Mouse (Mus musculus): Measurements from ENCODE around the gene Kcnj13. TPM values are rescaled to one million over a fixed set of nuclear protein-coding genes. Genes with fewer than 3 reads are reported as not detected.

The Kcnj13 gene
- polyA plus RNA-seq, 1 experiment: 0.16 TPM

- H3K27me3 ChIP-seq (ENCODE audit: control insufficient read depth, insufficient read depth, low read length): no peaks in the 10 kb centered on the region
- TF ChIP-seq POLR2A (IDR thresholded peaks at IDR 0.05; ENCODE audit: control insufficient read depth, low read depth, low read length) (no peak), CTCF (IDR thresholded peaks at IDR 0.05; ENCODE audit: control insufficient read depth, insufficient read depth, insufficient replicate concordance, low read depth, low read length) (no peak)
- no peak overlapping the region for H3K4me3 ChIP-seq (ENCODE audit: control insufficient read depth, low read depth, low read length)
- H3K27ac ChIP-seq (ENCODE audit: control insufficient read depth, insufficient read depth, low read depth, low read length): no peak overlapping the region
- H3K36me3 ChIP-seq (ENCODE audit: control insufficient read depth, insufficient read depth, low read length): no peaks in the 10 kb centered on the region
- no peaks in the 10 kb centered on the region for H3K4me1 ChIP-seq (ENCODE audit: control insufficient read depth, insufficient read depth, low read length)
These were observed 2.5 kb upstream of the Kcnj13 start for GRCm38 (mm10) chr1:87396923-87397586.

- peaks cover 1% of the 10 kb centered on the region; the same call in 1 of the 2 replicates for H3K36me3 ChIP-seq (ENCODE audit: control insufficient read depth, insufficient read depth, low read length)
- no peak overlapping the region for H3K27ac ChIP-seq (ENCODE audit: control insufficient read depth, insufficient read depth, low read depth, low read length)
- no peak overlapping the region for H3K4me3 ChIP-seq (ENCODE audit: control insufficient read depth, low read depth, low read length)
These were observed 909 bp downstream of the Kcnj13 start for GRCm38 (mm10) chr1:87393444-87394195.

GRCm38 (mm10) chr1:87386436-87387092 is 8.0 kb downstream of the Kcnj13 start:
- Histone ChIP-seq H3K4me1 (ENCODE audit: control insufficient read depth, insufficient read depth, low read length) (no peaks in the 10 kb centered on the region), H3K27ac (ENCODE audit: control insufficient read depth, insufficient read depth, low read depth, low read length) (no peak overlapping the region), H3K27me3 (ENCODE audit: control insufficient read depth, insufficient read depth, low read length) (no peaks in the 10 kb centered on the region), H3K4me3 (ENCODE audit: control insufficient read depth, low read depth, low read length) (no peak overlapping the region), H3K36me3 (ENCODE audit: control insufficient read depth, insufficient read depth, low read length) (peaks cover 1% of the 10 kb centered on the region; the same call in 1 of the 2 replicates)
- TF ChIP-seq POLR2A (IDR thresholded peaks at IDR 0.05; ENCODE audit: control insufficient read depth, low read depth, low read length) (no peak), CTCF (IDR thresholded peaks at IDR 0.05; ENCODE audit: control insufficient read depth, insufficient read depth, insufficient replicate concordance, low read depth, low read length) (no peak)

More at GRCm38 (mm10) chr1:87393444-87394195, 909 bp downstream of the Kcnj13 start:
- Histone ChIP-seq H3K27me3 (ENCODE audit: control insufficient read depth, insufficient read depth, low read length) (no peaks in the 10 kb centered on the region), H3K4me1 (ENCODE audit: control insufficient read depth, insufficient read depth, low read length) (no peaks in the 10 kb centered on the region)
- TF ChIP-seq CTCF (IDR thresholded peaks at IDR 0.05; ENCODE audit: control insufficient read depth, insufficient read depth, insufficient replicate concordance, low read depth, low read length) (no peak), POLR2A (IDR thresholded peaks at IDR 0.05; ENCODE audit: control insufficient read depth, low read depth, low read length) (no peak)

GRCm38 (mm10) chr1:87381152-87381551 is 13.4 kb downstream of the Kcnj13 start:
- H3K36me3 ChIP-seq (ENCODE audit: control insufficient read depth, insufficient read depth, low read length): no peaks in the 10 kb centered on the region; the same call in 1 of the 2 replicates
- TF ChIP-seq POLR2A (IDR thresholded peaks at IDR 0.05; ENCODE audit: control insufficient read depth, low read depth, low read length) (no peak), CTCF (IDR thresholded peaks at IDR 0.05; ENCODE audit: control insufficient read depth, insufficient read depth, insufficient replicate concordance, low read depth, low read length) (no peak)
- no peaks in the 10 kb centered on the region for H3K27me3 ChIP-seq (ENCODE audit: control insufficient read depth, insufficient read depth, low read length)
- H3K27ac ChIP-seq (ENCODE audit: control insufficient read depth, insufficient read depth, low read depth, low read length): no peak overlapping the region
- H3K4me1 ChIP-seq (ENCODE audit: control insufficient read depth, insufficient read depth, low read length): no peaks in the 10 kb centered on the region
- H3K4me3 ChIP-seq (ENCODE audit: control insufficient read depth, low read depth, low read length): no peak overlapping the region

GRCm38 (mm10) chr1:87379919-87380318 is 14.6 kb downstream of the Kcnj13 start:
- Histone ChIP-seq H3K27ac (ENCODE audit: control insufficient read depth, insufficient read depth, low read depth, low read length) (no peak overlapping the region), H3K36me3 (ENCODE audit: control insufficient read depth, insufficient read depth, low read length) (peaks cover 2% of the 10 kb centered on the region; the same call in 1 of the 2 replicates), H3K4me3 (ENCODE audit: control insufficient read depth, low read depth, low read length) (no peak overlapping the region), H3K27me3 (ENCODE audit: control insufficient read depth, insufficient read depth, low read length) (no peaks in the 10 kb centered on the region), H3K4me1 (ENCODE audit: control insufficient read depth, insufficient read depth, low read length) (no peaks in the 10 kb centered on the region)
- TF ChIP-seq CTCF (IDR thresholded peaks at IDR 0.05; ENCODE audit: control insufficient read depth, insufficient read depth, insufficient replicate concordance, low read depth, low read length): no peak
- no peak for TF ChIP-seq POLR2A (IDR thresholded peaks at IDR 0.05; ENCODE audit: control insufficient read depth, low read depth, low read length)

GRCm38 (mm10) chr1:87378024-87378560 is 16.4 kb downstream of the Kcnj13 start:
- H3K36me3 ChIP-seq (ENCODE audit: control insufficient read depth, insufficient read depth, low read length): peaks cover 3% of the 10 kb centered on the region; the same call in 1 of the 2 replicates
- no peaks in the 10 kb centered on the region for H3K27me3 ChIP-seq (ENCODE audit: control insufficient read depth, insufficient read depth, low read length)
- TF ChIP-seq CTCF (IDR thresholded peaks at IDR 0.05; ENCODE audit: control insufficient read depth, insufficient read depth, insufficient replicate concordance, low read depth, low read length) (no peak), POLR2A (IDR thresholded peaks at IDR 0.05; ENCODE audit: control insufficient read depth, low read depth, low read length) (no peak)
- no peaks in the 10 kb centered on the region for H3K4me1 ChIP-seq (ENCODE audit: control insufficient read depth, insufficient read depth, low read length)
- no peak overlapping the region for H3K27ac ChIP-seq (ENCODE audit: control insufficient read depth, insufficient read depth, low read depth, low read length)
- no peak overlapping the region for H3K4me3 ChIP-seq (ENCODE audit: control insufficient read depth, low read depth, low read length)

- TF ChIP-seq CTCF (IDR thresholded peaks at IDR 0.05; ENCODE audit: control insufficient read depth, insufficient read depth, insufficient replicate concordance, low read depth, low read length): no peak
- TF ChIP-seq POLR2A (IDR thresholded peaks at IDR 0.05; ENCODE audit: control insufficient read depth, low read depth, low read length): no peak
- no peaks in the 10 kb centered on the region for H3K4me1 ChIP-seq (ENCODE audit: control insufficient read depth, insufficient read depth, low read length)
These were observed 34.3 kb downstream of the Kcnj13 start for GRCm38 (mm10) chr1:87360276-87360675.

More at GRCm38 (mm10) chr1:87360276-87360675, 34.3 kb downstream of the Kcnj13 start:
- Histone ChIP-seq H3K27ac (ENCODE audit: control insufficient read depth, insufficient read depth, low read depth, low read length) (no peak overlapping the region), H3K4me3 (ENCODE audit: control insufficient read depth, low read depth, low read length) (no peak overlapping the region), H3K36me3 (ENCODE audit: control insufficient read depth, insufficient read depth, low read length) (peaks cover 2% of the 10 kb centered on the region), H3K27me3 (ENCODE audit: control insufficient read depth, insufficient read depth, low read length) (no peaks in the 10 kb centered on the region)

Data from testis, adult 2 months (tissue).